10 mouse cellular contexts compared by ENCODE assay signal in genomic region chr6:56049104-56049503, GRCm38 (mm10). TPM values are rescaled to one million over a fixed set of nuclear protein-coding genes. Genes with fewer than 3 reads are reported as not detected.
A peak's percentile ranks its signal among the peaks of the same experiment; 100 is the strongest.
DNase-seq lines count a peak whose midpoint lies in the region; ATAC-seq and TF ChIP-seq lines count a peak whose summit lies in the region.
"Had no signal": no experiment of that assay in that cellular context is flagged by ENCODE, and none has a peak within 500 bp of the region (broad histone marks: within the 10 kb centered on the region; RNA-seq: fewer than 3 reads in every experiment).

No protein-coding gene starts in this region.

- intact Hi-C loops in heart, postnatal 25 days (cut with DNase I): loop anchor here (1.0 kb wide), 1 partner anchor 76 kb away; no protein-coding TSS in a partner anchor

- H3K9ac ChIP-seq in heart, postnatal 0 days (replicated peaks; ENCODE audit: low read depth, low read length): no peak overlapping the region
- no peak overlapping the region for H3K9ac ChIP-seq in forebrain, embryonic 12.5 days
- H3K9ac ChIP-seq: heart, embryonic 13.5 days had no signal

- no peaks in the 10 kb centered on the region for H3K36me3 ChIP-seq in heart, postnatal 0 days (replicated peaks; ENCODE audit: control insufficient read depth, insufficient read depth, low read length)
- H3K36me3 ChIP-seq in forebrain, embryonic 12.5 days (replicated peaks): no peaks in the 10 kb centered on the region
- H3K36me3 ChIP-seq: heart, embryonic 13.5 days had no signal

- H3K9me3 ChIP-seq in heart, postnatal 0 days (replicated peaks; ENCODE audit: control insufficient read depth, low read length): no peaks in the 10 kb centered on the region
- H3K9me3 ChIP-seq in forebrain, embryonic 12.5 days: no peaks in the 10 kb centered on the region
- H3K9me3 ChIP-seq: heart, embryonic 13.5 days; megakaryocyte, embryonic 14.5 days had no signal

- 27% methylated on average over 4 of the region's 4 CpGs for WGBS in heart, postnatal 0 days
- 36% methylated on average over 4 of the region's 4 CpGs for WGBS in forebrain, embryonic 12.5 days

- TF ChIP-seq CTCF in heart, postnatal 0 days (IDR thresholded peaks at IDR 0.05; ENCODE audit: low read depth): peak; percentile 74

- ATAC-seq in heart, postnatal 0 days (ENCODE audit: insufficient read depth, low read depth): no peak
- peak; percentile 58; the same call in 1 of the 2 replicates for ATAC-seq in forebrain, embryonic 12.5 days (ENCODE audit: low FRiP score)
- peak; percentile 70; the same call in 1 of the 2 replicates for ATAC-seq in megakaryocyte-erythroid progenitor cell, adult 5-6 weeks (replicated peaks; ENCODE audit: low FRiP score, low TSS enrichment, poor library complexity, severe bottlenecking)

- TF ChIP-seq EP300 in heart, postnatal 0 days (IDR thresholded peaks at IDR 0.05; ENCODE audit: low read depth): no peak

- no peak overlapping the region for H3K4me2 ChIP-seq in heart, postnatal 0 days (ENCODE audit: low read depth, low read length)
- no peak overlapping the region for H3K4me2 ChIP-seq in forebrain, embryonic 12.5 days
- H3K4me2 ChIP-seq: heart, embryonic 13.5 days had no signal

- peak; percentile 32 for DNase-seq in heart, postnatal 0 days (ENCODE audit: low spot score)
- DNase-seq in heart, postnatal 25 days (ENCODE audit: low spot score): no peak
- peak; percentile 42 to 52 for DNase-seq in right cerebral cortex, postnatal 10 days (ENCODE audit: low spot score in 2 of 2)
- no peak for DNase-seq in right cerebral cortex, postnatal 14 days
- no peak for DNase-seq in thymus, postnatal 4 days
- no peak for DNase-seq in urinary bladder, adult 2 months (ENCODE audit: low spot score)

- H3K4me1 ChIP-seq in heart, postnatal 0 days (ENCODE audit: control insufficient read depth, insufficient read depth): no peaks in the 10 kb centered on the region
- H3K4me1 ChIP-seq in forebrain, embryonic 12.5 days: no peaks in the 10 kb centered on the region
- H3K4me1 ChIP-seq: heart, embryonic 13.5 days; megakaryocyte, embryonic 14.5 days had no signal

- H3K27ac ChIP-seq in heart, postnatal 0 days (ENCODE audit: low read depth): no peak overlapping the region
- H3K27ac ChIP-seq in forebrain, embryonic 12.5 days: no peak overlapping the region
- H3K27ac ChIP-seq: heart, embryonic 13.5 days had no signal

- H3K4me3 ChIP-seq in heart, postnatal 0 days (ENCODE audit: low read depth, low read length): no peak overlapping the region
- no peak overlapping the region for H3K4me3 ChIP-seq in forebrain, embryonic 12.5 days (replicated peaks)
- H3K4me3 ChIP-seq: heart, embryonic 13.5 days; megakaryocyte, embryonic 14.5 days had no signal

- H3K27me3 ChIP-seq in heart, postnatal 0 days (ENCODE audit: control insufficient read depth, insufficient read depth, low read length): no peaks in the 10 kb centered on the region
- H3K27me3 ChIP-seq in forebrain, embryonic 12.5 days: no peaks in the 10 kb centered on the region
- H3K27me3 ChIP-seq: heart, embryonic 13.5 days; megakaryocyte, embryonic 14.5 days had no signal

RNA-seq across cellular contexts. Expression of gene Ppp1r17, which starts 31.8 kb away (rescaled TPM):
- 0.50 TPM in 1 of 2 replicates, not detected in the other for total RNA-seq in heart, postnatal 0 days (2014; rRNA removed; ENCODE audit: low replicate concordance)
- polyA plus RNA-seq in heart, postnatal 0 days (2015; fragmentation: Nextera tagmentation; extraction: Ambion mirVana): 0.92 and 1.2 TPM in 2 replicates
- not detected for total RNA-seq in heart, postnatal 25 days (2021)
- 5.7 and 5.8 TPM in 2 replicates for polyA plus RNA-seq in forebrain, embryonic 12.5 days (2016; fragmentation: Nextera tagmentation; extraction: Ambion mirVana)
- not detected in 2 replicates for total RNA-seq in megakaryocyte-erythroid progenitor cell, adult 5-6 weeks (2014; fragmentation: Nextera tagmentation)
- total RNA-seq in megakaryocyte-erythroid progenitor cell, adult 5-6 weeks (2017): not detected in 2 replicates
- 0.07 TPM in 1 of 2 replicates, not detected in the other for polyA plus RNA-seq in urinary bladder, adult 2 months (2012; rRNA removed)

Comparison
In these comparisons a context has a peak if more than half of its experiments do, and no peak if none do; other contexts are left out.
1. DNase-seq: peak in heart, postnatal 0 days (single experiment) and right cerebral cortex, postnatal 10 days (2 of 2); none in heart, postnatal 25 days (single experiment), right cerebral cortex, postnatal 14 days (single experiment), thymus, postnatal 4 days (single experiment) and urinary bladder, adult 2 months (single experiment).